Mouse (Mus musculus) liver, embryonic 11.5 days (tissue): ENCODE measurements around the gene Prodh2. TPM values are rescaled to one million over a fixed set of nuclear protein-coding genes. Genes with fewer than 3 reads are reported as not detected.

ENCODE experiments used
- ATAC-seq: fragments of 200-750 bp; cut with Nextera tagmentation; replicated peaks from 2 replicates; pipeline ENCODE4 v1.8.0; 2017; ENCODE audit warnings: moderate number of reproducible peaks, mild to moderate bottlenecking, moderate TSS enrichment, moderate library complexity; ENCODE audit not compliant: low FRiP score
- DNase-seq: peaks from one replicate; pipeline ENCODE4 v3.0.0-alpha.2; 2017; ENCODE audit warnings: low spot score
- H3K27ac ChIP-seq: fragments of 300-500 bp; sonication (generic); 2 replicates; pipeline ENCODE4 v1.5.1; 2014; ENCODE audit warnings: mild to moderate bottlenecking, low read depth, low read length, control low read depth
- H3K27me3 ChIP-seq: fragments of 300-500 bp; sonication (generic); replicated peaks from 2 replicates; pipeline ENCODE4 v1.6.1; 2014; ENCODE audit warnings: low read length, mixed read lengths; ENCODE audit not compliant: control insufficient read depth, insufficient read depth
- H3K36me3 ChIP-seq: fragments of 300-500 bp; sonication (generic); 2 replicates; pipeline ENCODE4 v1.6.1; 2014; ENCODE audit warnings: mild to moderate bottlenecking, low read length, moderate library complexity, mixed read lengths; ENCODE audit not compliant: control insufficient read depth, insufficient read depth
- H3K4me1 ChIP-seq: fragments of 300-500 bp; sonication (generic); replicated peaks from 2 replicates; pipeline ENCODE4 v1.6.1; 2014; ENCODE audit warnings: low read length, mixed read lengths; ENCODE audit not compliant: control insufficient read depth, insufficient read depth
- H3K4me2 ChIP-seq: fragments of 300-500 bp; sonication (generic); 2 replicates; pipeline ENCODE4 v1.6.1; 2014; ENCODE audit warnings: mild to moderate bottlenecking, control low read depth, moderate library complexity
- H3K4me3 ChIP-seq: fragments of 300-500 bp; sonication (generic); 2 replicates; pipeline ENCODE4 v1.5.1; 2014; ENCODE audit warnings: low read depth, low read length, control low read depth
- H3K9ac ChIP-seq: fragments of 300-500 bp; sonication (generic); 2 replicates; pipeline ENCODE4 v1.6.1; 2014; ENCODE audit warnings: low read depth, low read length, control low read depth
- H3K9me3 ChIP-seq: fragments of 300-500 bp; sonication (generic); 2 replicates; pipeline ENCODE4 v1.6.1; 2016; ENCODE audit warnings: low read length, inconsistent platforms, mixed read lengths; ENCODE audit not compliant: control insufficient read depth
- WGBS: fragments of 180-500 bp; shearing (Covaris S2); extraction: QIAGEN DNeasy Blood & Tissue Kit; methylation state at CpG from one replicate; pipeline ENCODE4 v1.1.7; 2014; 5-methylcytosine and 5-hydroxymethylcytosine counted together
- polyA plus RNA-seq: library from polyadenylated mRNA; unstranded; fragments of >200 nt; fragmentation: Nextera tagmentation; extraction: Ambion mirVana; gene quantifications from 2 replicates; pipeline ENCODE4 v1.2.1, GENCODE M21; 2014

Gene Prodh2
- polyA plus RNA-seq, 1 experiment from 2014 or later: 19.0 TPM

DNA sequence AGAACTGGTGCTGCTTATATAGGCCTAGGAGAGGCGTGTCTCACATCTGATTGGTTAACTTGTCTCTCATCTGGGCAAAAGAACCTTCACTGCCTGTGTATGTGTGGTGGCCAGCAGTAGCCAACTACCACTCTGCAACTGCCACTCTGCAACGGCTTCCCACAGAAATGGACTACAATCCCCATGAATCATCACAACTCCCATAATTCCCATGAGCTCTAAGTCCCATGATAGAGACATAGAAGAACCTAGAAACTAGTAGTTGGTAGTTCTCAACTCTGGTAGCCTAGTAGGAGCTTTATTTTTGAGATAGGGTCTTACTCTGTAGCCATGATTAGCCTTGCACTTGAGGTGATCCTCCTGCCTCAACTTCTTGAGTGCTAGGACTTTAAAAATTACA lies 56.5 kb downstream of the Prodh2 start:
- Histone ChIP-seq H3K36me3 (peaks cover 14% of the 10 kb centered on the region), H3K9me3 (no peaks in the 10 kb centered on the region), H3K4me2 (no peak overlapping the region), H3K4me3 (no peak overlapping the region), H3K9ac (no peak overlapping the region), H3K27ac (no peak overlapping the region), H3K4me1 (peaks cover 12% of the 10 kb centered on the region), H3K27me3 (no peaks in the 10 kb centered on the region)
- whole genome bisulfite sequencing: 88% methylated on average over 2 of the region's 2 CpGs
- ATAC-seq (no peak), DNase-seq (no peak)

DNA sequence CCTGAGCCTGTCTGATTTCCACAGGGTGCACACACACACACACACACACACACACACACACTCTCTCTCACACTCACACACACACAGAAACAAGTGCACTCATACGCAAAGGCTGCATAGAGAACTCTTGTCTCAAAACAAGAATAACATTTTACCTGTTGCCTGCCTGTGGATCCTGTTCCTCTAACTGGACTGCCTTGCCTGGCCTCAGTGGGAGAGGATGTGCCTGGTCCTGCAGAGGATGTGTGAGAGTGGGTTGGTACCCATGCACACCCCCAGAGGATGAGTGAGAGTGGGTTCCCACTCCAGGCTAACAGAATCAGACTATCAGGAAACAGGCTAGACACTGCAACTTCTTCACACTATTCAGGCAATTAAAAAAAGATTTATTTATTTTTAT lies 57.2 kb downstream of the Prodh2 start:
- Histone ChIP-seq H3K9ac (no peak overlapping the region), H3K36me3 (peaks cover 21% of the 10 kb centered on the region), H3K27me3 (no peaks in the 10 kb centered on the region), H3K4me3 (no peak overlapping the region), H3K4me1 (peaks cover 12% of the 10 kb centered on the region), H3K27ac (no peak overlapping the region), H3K4me2 (no peak overlapping the region), H3K9me3 (no peaks in the 10 kb centered on the region)
- WGBS: 93% methylated on average over 1 of the region's 1 CpGs
- DNase-seq (no peak), ATAC-seq (no peak)

DNA sequence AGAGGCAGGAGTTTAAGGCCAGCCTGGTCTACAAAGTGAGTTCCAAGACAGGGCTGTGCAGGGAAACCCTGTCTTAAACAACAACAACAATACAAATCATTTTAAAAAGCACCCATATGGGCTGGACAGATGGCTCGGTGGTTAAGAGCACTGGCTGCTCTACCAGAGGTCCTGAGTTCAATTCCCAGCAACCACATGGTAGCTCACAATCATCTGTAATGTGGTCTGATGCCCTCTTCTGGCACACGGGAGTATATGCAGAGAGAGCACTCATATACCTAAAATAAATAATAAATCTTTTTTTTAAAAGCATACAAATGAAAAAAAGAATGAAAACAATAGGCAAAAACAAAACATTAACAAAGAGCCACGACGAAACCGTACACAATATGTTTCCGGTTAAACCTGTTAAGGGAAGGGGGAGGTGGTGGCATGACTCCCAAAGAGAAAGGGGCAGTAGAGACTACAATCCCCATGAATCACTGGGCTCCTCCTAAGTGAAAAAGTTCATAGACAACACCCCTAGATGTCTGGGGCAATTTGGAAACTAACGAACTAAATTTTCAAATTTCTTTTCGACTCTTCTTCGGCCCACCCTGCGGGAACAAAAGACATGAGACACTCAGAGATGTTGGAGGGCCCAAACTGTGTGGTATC lies 58.2 kb downstream of the Prodh2 start:
- no peak for DNase-seq
- peak overlapping the region; percentile 71 for H3K9ac ChIP-seq

DNA sequence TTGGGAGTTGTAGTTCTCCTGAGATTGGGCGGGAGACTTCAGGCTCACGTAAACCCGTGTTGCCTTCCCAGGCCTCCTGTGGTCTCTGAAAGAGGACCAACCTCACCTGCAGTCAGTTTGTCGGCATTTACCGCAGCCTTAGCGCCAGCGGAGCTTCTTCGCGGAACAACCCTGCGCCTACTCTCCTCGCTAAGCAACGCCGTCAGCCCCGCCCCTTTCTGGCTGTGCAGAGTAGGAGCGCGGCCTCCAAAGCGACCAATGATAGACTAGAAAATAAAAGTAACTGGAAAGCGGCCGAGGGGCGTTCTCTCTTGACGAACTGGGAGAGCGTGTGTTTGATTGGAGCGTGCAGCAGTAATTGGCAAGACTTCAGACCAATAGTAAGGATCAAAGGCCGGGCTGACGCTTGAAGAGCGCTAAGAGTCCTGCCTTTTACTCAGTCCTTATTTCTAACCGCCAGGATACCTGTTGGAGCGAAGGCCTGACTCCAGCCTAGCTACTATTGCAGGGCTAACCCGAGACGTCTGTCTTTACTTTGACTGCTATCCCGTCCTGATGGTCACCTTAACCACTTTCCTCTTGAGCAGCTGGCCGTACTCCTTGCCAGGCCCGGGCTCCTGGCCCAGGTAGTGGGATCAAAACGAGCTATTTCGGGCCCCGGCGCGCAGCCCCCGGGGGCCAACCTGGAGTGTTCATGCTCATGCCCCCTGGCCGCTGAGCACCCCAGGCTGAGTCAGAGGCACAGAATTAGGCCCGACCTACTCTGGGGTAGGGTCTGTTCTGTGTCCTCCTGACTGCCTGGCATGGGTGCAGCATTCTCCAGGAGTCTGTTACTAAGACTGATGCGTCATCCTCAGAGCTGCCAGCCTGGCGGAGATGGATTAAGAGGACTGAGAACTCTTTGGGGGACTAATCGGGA lies 58.9 kb downstream of the Prodh2 start, which contains the start of the genes Hspb6 and Proser3:
TSS of gene Hspb6 (plus strand) at position 77 of the 919 bp plus-strand sequence.
TSS of gene Proser3 (minus strand) at position 198 of the 919 bp plus-strand sequence.
- WGBS: under 1% methylated on average over 44 of the region's 44 CpGs
- H3K4me3 ChIP-seq: peak within 1 kb of the TSS; percentile 67
- DNase-seq (peak; percentile 95), ATAC-seq (peak; percentile 91)
- H3K27ac ChIP-seq: peak within 1 kb of the TSS; percentile 88
- H3K9ac ChIP-seq: peak within 1 kb of the TSS; percentile 82
- peaks cover 12% of the 10 kb centered on the region for H3K4me1 ChIP-seq
- no peaks in the 10 kb centered on the region for H3K9me3 ChIP-seq
- H3K36me3 ChIP-seq: peaks cover 29% of the 10 kb centered on the region
- H3K4me2 ChIP-seq: peak within 1 kb of the TSS; percentile 98
- no peaks in the 10 kb centered on the region for H3K27me3 ChIP-seq

More for the DNA sequence above, 58.2 kb downstream of the Prodh2 start:
- Histone ChIP-seq H3K4me1 (peaks cover 12% of the 10 kb centered on the region), H3K4me3 (peak overlapping the region; percentile 67), H3K27ac (peak overlapping the region; percentile 88), H3K9me3 (no peaks in the 10 kb centered on the region), H3K4me2 (peak overlapping the region; percentile 98), H3K36me3 (peaks cover 23% of the 10 kb centered on the region), H3K27me3 (no peaks in the 10 kb centered on the region)
- WGBS: 3% methylated on average over 10 of the region's 10 CpGs
- peak; percentile 56 for ATAC-seq

DNA sequence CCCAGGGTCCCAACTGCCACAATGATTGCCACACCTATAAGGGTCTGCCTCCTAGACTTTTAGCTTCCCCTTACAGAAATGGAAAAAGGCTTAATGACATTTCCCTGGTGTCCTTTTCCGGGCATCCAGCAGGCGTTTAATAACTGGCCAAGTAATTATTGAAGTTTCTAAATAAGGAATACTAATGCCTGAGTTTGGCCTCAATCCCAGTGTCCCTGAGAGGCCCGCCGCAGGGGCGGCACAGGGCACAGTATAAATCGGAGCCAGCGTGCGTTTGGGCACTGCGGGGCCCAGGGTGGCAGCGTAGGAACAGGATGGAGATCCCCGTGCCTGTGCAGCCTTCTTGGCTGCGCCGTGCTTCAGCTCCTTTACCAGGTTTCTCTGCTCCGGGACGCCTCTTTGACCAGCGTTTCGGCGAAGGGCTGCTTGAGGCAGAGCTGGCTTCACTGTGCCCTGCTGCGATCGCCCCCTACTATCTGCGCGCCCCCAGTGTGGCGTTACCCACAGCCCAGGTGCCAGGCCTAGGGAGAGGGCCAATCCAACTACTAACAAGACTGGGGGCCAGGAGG lies 59.7 kb downstream of the Prodh2 start:
- H3K27me3 ChIP-seq: no peaks in the 10 kb centered on the region
- peaks cover 13% of the 10 kb centered on the region for H3K4me1 ChIP-seq
- no peaks in the 10 kb centered on the region for H3K9me3 ChIP-seq
- peak; percentile 57 for DNase-seq
- peak overlapping the region; percentile 98 for H3K4me2 ChIP-seq
- H3K27ac ChIP-seq: peak overlapping the region; percentile 84
- no peak for ATAC-seq
- 7% methylated on average over 23 of the region's 23 CpGs for WGBS
- peak overlapping the region; percentile 82 for H3K9ac ChIP-seq
- H3K36me3 ChIP-seq: peaks cover 25% of the 10 kb centered on the region
- peak overlapping the region; percentile 67 for H3K4me3 ChIP-seq

DNA sequence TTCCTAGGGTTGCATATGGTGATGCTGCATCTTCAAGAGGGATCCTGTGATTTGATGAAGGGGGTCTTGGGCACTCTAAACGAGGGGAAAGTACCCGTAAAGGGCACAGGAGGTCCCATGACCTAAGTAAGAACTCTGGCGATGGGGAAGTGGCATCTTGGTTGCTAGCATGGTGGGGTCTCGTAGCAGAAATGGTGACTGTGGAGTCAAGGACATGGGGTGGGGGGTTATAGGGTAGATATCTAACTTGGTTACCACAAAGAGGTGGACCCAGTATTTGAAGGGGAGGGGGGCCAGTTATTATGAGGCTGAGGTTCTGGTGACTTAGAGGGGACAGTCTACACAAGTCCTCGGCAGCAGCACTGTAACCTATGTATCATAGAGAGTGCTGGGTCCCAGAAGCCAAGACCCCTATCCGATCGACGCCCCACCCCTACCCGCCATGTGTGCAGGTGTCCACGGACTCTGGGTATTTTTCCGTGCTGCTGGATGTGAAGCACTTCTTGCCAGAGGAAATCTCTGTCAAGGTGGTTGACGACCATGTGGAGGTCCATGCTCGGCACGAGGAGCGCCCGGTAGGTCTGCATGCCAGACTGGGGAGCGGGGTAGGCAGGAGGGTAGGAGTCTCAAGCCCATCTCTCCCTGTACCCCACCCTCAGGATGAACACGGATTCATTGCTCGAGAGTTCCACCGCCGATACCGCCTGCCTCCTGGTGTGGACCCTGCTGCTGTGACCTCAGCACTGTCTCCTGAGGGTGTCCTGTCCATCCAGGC lies 60.6 kb downstream of the Prodh2 start:
- no peak for DNase-seq
- 84% methylated on average over 22 of the region's 22 CpGs for WGBS

DNA sequence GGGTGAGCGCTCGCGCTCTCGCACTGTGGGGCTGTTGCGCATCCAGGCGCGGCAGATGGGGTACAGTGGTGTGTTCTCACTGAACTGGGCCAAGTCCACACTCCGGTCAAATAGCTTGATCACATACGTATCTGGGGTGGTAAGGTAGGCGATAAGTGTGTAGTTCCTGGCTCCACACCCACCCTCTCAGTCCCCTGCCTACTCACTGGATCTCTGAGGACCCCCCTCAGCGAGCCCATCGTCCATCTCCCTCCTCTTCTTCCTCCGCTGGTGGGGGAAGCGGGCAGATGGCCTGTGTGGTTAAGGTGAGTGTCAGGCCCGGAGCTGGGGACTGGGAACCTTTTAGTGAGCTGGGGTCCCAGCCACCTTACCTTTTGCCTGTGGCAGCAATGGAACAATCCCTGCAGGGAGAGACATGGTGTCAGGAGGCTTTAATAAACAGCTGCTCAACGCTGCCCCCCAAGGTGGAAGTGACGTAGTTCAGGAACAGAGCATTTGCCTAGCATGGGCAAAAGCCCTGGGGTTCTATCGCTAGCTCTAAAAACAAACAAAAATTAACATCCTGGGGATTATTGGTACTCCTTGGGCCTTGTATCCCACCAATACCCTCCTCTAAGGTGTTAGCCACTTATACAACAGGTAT lies 63.6 kb downstream of the Prodh2 start:
- Histone ChIP-seq H3K4me1 (peaks cover 21% of the 10 kb centered on the region), H3K27me3 (no peaks in the 10 kb centered on the region), H3K9me3 (no peaks in the 10 kb centered on the region), H3K9ac (no peak overlapping the region), H3K27ac (no peak overlapping the region), H3K4me2 (no peak overlapping the region), H3K4me3 (0 out of 2 replicates have a peak overlapping the region, but pooled peaks have one; percentile 2), H3K36me3 (peaks cover 21% of the 10 kb centered on the region)
- WGBS: 92% methylated on average over 18 of the region's 18 CpGs
- ATAC-seq (no peak), DNase-seq (no peak)

More for the DNA sequence above, 60.6 kb downstream of the Prodh2 start:
- Histone ChIP-seq H3K9ac (peak overlapping the region; percentile 82), H3K9me3 (no peaks in the 10 kb centered on the region), H3K27ac (no peak overlapping the region), H3K36me3 (peaks cover 21% of the 10 kb centered on the region), H3K4me2 (peak overlapping the region; percentile 98), H3K4me3 (peak overlapping the region; percentile 67), H3K4me1 (peaks cover 21% of the 10 kb centered on the region), H3K27me3 (no peaks in the 10 kb centered on the region)
- ATAC-seq: no peak
